Mouse (Mus musculus) limb, embryonic 13.5 days (tissue): Measurements from ENCODE around the gene Zfp184. TPM values are rescaled to one million over a fixed set of nuclear protein-coding genes. Genes with fewer than 3 reads are reported as not detected.

Source experiments
- ATAC-seq: fragments of 200-750 bp; cut with Nextera tagmentation; 2 replicates; pipeline ENCODE4 v1.8.0; 2017; ENCODE audit warnings: low read depth, moderate number of reproducible peaks, moderate TSS enrichment; ENCODE audit not compliant: low FRiP score
- H3K27ac ChIP-seq: fragments of 300-500 bp; sonication (generic); 2 replicates; pipeline ENCODE4 v1.5.1; 2015; ENCODE audit warnings: inconsistent platforms, mild to moderate bottlenecking, moderate library complexity
- H3K27me3 ChIP-seq: fragments of 300-500 bp; sonication (generic); 2 replicates; pipeline ENCODE4 v1.6.1; 2015; ENCODE audit warnings: mild to moderate bottlenecking, inconsistent platforms
- H3K36me3 ChIP-seq: fragments of 300-500 bp; sonication (generic); 2 replicates; pipeline ENCODE4 v1.6.1; 2015; ENCODE audit warnings: inconsistent platforms, mild to moderate bottlenecking, moderate library complexity
- H3K4me1 ChIP-seq: fragments of 300-500 bp; sonication (generic); 2 replicates; pipeline ENCODE4 v1.6.1; 2015; ENCODE audit warnings: inconsistent platforms
- H3K4me2 ChIP-seq: fragments of 300-500 bp; sonication (generic); replicated peaks from 2 replicates; pipeline ENCODE4 v1.6.1; 2015; ENCODE audit warnings: inconsistent platforms, mild to moderate bottlenecking, moderate library complexity
- H3K4me3 ChIP-seq: fragments of 300-500 bp; sonication (generic); 2 replicates; pipeline ENCODE4 v1.5.1; 2015; ENCODE audit warnings: moderate library complexity, mild to moderate bottlenecking, inconsistent platforms
- H3K9ac ChIP-seq: fragments of 300-500 bp; sonication (generic); 2 replicates; pipeline ENCODE4 v1.6.1; 2015; ENCODE audit warnings: mild to moderate bottlenecking, inconsistent platforms
- H3K9me3 ChIP-seq: fragments of 300-500 bp; sonication (generic); 2 replicates; pipeline ENCODE4 v1.6.1; 2016; ENCODE audit warnings: inconsistent platforms
- WGBS: fragments of 180-500 bp; shearing (Covaris S2); methylation state at CpG from one replicate; pipeline ENCODE4 v1.1.7; 2015; 5-methylcytosine and 5-hydroxymethylcytosine counted together
- polyA plus RNA-seq: library from polyadenylated mRNA; unstranded; fragments of >200 nt; fragmentation: Nextera tagmentation; extraction: Ambion mirVana; gene quantifications from 2 replicates; pipeline ENCODE4 v1.2.1, GENCODE M21; 2015

Zfp184 gene
- polyA plus RNA-seq, 1 experiment from 2014 or later, result 20.2 TPM

DNA sequence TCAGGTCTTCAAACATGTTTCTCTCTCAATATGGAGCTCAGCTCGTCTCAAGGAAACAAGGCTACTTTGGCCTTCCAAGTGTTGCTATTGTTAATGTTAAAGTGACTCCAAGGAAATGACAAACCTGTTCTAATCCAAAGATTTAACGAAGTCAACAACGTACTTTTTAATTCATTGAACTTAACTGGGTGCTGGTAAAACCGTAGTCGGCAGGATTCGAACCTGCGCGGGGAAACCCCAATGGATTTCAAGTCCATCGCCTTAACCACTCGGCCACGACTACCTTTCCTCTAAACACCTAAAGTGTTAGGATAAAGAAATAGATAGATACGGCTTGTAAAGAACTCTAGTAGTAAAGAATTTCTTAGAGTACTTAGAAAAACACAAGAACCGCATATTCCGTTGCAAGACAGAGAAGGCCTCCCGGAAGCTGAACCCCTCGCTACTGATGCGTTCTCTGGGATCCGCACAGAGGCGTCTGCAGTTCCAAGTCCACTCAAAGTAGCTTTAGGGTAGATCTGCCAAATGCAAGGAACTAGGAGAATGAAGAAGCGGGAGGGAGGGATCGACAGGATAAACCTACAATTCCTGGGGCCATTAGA, 20.1 kb upstream of the Zfp184 start:
- no peak for ATAC-seq

DNA sequence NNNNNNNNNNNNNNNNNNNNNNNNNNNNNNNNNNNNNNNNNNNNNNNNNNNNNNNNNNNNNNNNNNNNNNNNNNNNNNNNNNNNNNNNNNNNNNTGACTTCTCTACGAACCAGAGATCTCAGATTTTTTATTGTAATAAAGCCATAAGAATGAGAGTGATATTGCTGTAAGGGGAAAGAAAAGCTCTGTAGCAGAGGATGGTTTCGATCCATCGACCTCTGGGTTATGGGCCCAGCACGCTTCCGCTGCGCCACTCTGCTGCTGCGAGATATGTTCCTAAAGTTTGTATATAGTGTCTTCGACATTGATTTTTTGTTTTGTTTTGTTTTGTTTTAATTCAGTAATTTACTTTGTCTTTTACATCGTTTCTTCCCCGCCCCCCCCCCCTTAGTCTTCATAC, 13.9 kb upstream of the Zfp184 start:
- Histone ChIP-seq H3K27ac (no peak overlapping the region), H3K4me2 (no peak overlapping the region), H3K4me3 (no peak overlapping the region), H3K27me3 (no peaks in the 10 kb centered on the region), H3K36me3 (no peaks in the 10 kb centered on the region), H3K9ac (no peak overlapping the region), H3K9me3 (no peaks in the 10 kb centered on the region), H3K4me1 (peaks cover 8% of the 10 kb centered on the region; the same call in 1 of the 2 replicates)
- no peak for ATAC-seq
- 15% methylated on average over 10 of the region's 10 CpGs for WGBS

More for the DNA sequence above, 20.1 kb upstream of the Zfp184 start:
- Histone ChIP-seq H3K27ac (no peak overlapping the region), H3K36me3 (no peaks in the 10 kb centered on the region), H3K4me1 (no peaks in the 10 kb centered on the region), H3K9ac (no peak overlapping the region), H3K9me3 (no peaks in the 10 kb centered on the region), H3K4me2 (peak overlapping the region; percentile 45), H3K27me3 (peaks cover 8% of the 10 kb centered on the region; the same call in 1 of the 2 replicates), H3K4me3 (peak overlapping the region; percentile 20; the same call in 1 of the 2 replicates)
- 7% methylated on average over 21 of the region's 21 CpGs for WGBS

DNA sequence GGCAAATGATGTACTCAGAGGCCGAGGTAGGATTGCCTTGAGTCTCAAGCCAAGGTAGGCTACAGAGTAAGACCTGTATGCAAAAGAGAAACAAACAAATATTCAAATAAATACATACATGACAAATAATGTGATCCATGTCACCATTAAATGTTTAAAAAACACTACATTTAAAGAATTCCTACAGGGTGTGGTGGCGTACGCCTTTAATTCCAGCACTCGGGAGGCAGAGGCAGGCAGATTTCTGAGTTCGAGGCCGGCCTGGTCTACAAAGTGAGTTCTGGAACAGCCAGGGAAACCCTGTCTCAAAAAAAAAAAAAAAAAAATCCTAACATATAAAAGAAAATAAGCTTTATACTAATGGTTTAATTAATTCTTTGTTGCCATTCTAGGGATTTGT, 13.2 kb upstream of the Zfp184 start:
- no peaks in the 10 kb centered on the region for H3K9me3 ChIP-seq
- no peak for ATAC-seq
- no peaks in the 10 kb centered on the region for H3K27me3 ChIP-seq
- H3K36me3 ChIP-seq, result no peaks in the 10 kb centered on the region
- no peak overlapping the region for H3K27ac ChIP-seq
- WGBS, result 62% methylated on average over 6 of the region's 6 CpGs
- H3K4me3 ChIP-seq, result no peak overlapping the region
- peaks cover 8% of the 10 kb centered on the region; the same call in 1 of the 2 replicates for H3K4me1 ChIP-seq
- H3K9ac ChIP-seq, result no peak overlapping the region
- H3K4me2 ChIP-seq, result no peak overlapping the region; the same call in 1 of the 2 replicates

DNA sequence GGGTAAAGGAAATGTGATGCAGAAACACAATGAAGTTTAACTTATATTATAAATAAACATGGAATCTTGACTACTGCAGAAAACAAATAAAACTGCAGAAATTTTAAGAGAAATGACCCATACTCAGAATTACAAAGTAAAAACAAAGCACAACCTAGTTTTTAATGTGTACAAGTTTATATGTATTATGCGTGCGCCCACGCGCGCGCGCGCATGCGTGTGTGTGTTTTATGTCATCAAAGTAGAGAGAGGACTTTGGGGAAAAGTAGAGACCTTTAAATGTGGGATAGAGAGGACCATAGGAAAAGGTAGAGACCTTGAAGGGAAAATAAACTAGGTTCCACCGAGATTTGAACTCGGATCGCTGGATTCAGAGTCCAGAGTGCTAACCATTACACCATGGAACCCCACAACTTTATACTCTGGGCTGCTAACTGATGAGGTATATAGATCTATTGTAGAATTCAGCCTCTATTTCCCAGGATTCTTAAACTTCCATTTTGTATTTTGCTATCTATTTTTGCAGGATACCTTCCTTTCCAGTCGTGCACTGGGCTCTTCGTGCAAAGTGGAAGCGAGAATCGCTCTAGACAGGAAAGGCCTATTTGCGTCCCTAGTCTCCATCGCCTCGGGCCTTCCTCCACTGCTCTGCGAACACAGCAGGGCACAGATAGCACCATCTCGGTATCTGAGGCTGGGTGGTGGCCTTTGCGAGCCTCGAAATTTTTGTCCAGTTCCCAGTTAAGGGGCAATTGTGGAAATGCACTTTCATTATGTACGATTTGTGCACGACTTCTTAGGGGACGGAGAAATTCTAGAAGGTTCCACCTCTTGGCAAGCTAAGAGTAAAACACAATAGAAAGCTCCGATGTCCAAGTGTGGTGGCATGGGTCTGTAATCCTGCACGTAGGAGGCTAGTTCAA, 11.0 kb upstream of the Zfp184 start:
- no peak for ATAC-seq
- Histone ChIP-seq H3K9ac (no peak overlapping the region), H3K27me3 (no peaks in the 10 kb centered on the region), H3K4me3 (peak overlapping the region; percentile 17), H3K4me2 (peak overlapping the region; percentile 42), H3K27ac (no peak overlapping the region), H3K4me1 (peaks cover 8% of the 10 kb centered on the region; the same call in 1 of the 2 replicates), H3K9me3 (no peaks in the 10 kb centered on the region), H3K36me3 (no peaks in the 10 kb centered on the region)
- WGBS, result 12% methylated on average over 28 of the region's 28 CpGs

DNA sequence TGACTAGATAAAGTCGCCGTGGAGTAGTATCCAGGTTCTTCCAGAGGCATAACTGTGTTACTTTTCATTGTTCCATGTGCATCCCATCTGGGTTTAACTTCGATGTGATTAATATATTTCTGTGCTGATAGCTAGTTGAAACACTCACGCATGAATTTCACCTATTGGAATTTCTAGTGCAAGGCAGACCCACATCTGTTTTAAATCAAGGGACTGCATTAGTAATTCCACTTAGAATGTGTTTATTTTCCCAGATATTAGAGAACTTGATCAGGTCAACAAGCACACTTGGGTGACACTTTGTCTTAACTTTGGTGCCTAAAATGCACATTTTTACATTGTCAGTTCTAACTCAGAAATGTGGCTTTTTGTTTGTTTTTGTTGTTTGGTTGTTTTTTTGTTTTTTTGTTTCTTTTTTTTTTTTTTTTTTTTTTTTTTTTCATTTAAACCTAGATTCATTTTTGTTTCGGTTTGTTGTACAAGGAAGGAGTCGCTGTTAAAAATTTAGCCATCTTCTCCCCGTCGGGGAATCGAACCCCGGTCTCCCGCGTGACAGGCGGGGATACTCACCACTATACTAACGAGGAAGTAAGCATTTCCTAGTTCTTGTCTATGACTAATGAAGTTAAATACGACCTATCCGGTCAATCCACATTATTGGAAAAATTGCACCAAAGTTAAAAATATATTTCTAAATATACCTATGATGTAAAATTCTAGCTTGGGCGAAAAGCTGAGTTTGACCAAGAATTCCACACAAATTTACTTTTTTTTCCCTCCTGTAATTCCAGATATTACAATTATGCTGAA, 9.7 kb upstream of the Zfp184 start:
- H3K27me3 ChIP-seq, result no peaks in the 10 kb centered on the region
- no peak overlapping the region for H3K9ac ChIP-seq
- H3K4me2 ChIP-seq, result peak overlapping the region; percentile 16; the same call in 1 of the 2 replicates
- H3K9me3 ChIP-seq, result no peaks in the 10 kb centered on the region
- peaks cover 8% of the 10 kb centered on the region; the same call in 1 of the 2 replicates for H3K4me1 ChIP-seq
- 8% methylated on average over 17 of the region's 17 CpGs for WGBS
- no peak for ATAC-seq
- H3K36me3 ChIP-seq, result no peaks in the 10 kb centered on the region
- no peak overlapping the region for H3K27ac ChIP-seq
- H3K4me3 ChIP-seq, result no peak overlapping the region

DNA sequence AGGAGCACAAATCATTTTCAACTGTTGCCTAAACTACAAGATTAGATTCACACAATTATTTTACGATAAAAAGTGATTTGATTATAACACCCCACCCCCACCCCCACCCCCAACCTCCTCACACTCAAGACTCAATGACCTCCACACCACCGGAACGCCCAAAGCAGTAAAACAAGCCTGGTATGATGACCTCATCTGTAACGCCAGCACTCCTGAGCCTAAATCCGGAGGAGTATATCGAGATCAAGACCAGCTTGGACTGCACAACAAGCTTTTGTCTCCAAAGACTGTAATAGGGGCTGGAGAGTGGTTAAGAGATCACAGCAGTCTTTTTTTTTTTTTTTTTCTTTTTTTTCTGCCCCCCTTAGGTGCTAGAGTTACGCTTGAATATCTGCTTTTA, 9.1 kb upstream of the Zfp184 start:
- H3K4me1 ChIP-seq, result peaks cover 8% of the 10 kb centered on the region; the same call in 1 of the 2 replicates
- ATAC-seq, result no peak
- no peaks in the 10 kb centered on the region for H3K9me3 ChIP-seq
- WGBS, result 4% methylated on average over 7 of the region's 7 CpGs
- no peaks in the 10 kb centered on the region for H3K27me3 ChIP-seq
- H3K36me3 ChIP-seq, result no peaks in the 10 kb centered on the region
- H3K4me2 ChIP-seq, result peak overlapping the region; percentile 44
- H3K27ac ChIP-seq, result no peak overlapping the region
- peak overlapping the region; percentile 15; the same call in 1 of the 2 replicates for H3K4me3 ChIP-seq
- no peak overlapping the region for H3K9ac ChIP-seq

DNA sequence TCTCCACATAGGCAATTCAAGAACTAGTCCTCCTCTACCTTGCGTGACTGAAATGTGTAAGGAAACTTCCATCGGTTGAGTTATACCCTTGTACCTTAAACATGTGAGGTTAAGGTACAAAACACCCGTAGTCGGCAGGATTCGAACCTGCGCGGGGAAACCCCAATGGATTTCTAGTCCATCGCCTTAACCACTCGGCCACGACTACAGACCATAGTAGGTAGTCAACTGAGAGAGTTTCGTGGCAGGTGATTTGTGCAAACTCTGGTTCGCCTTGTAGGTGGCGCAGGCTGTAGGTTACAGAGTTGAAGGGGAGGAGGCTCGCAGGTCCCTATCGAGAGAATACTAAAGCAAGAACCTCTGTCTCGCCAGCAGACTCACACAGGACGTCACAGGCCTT, 7.9 kb upstream of the Zfp184 start:
- Histone ChIP-seq H3K36me3 (no peaks in the 10 kb centered on the region), H3K4me2 (peak overlapping the region; percentile 49), H3K4me3 (peak overlapping the region; percentile 28), H3K9me3 (no peaks in the 10 kb centered on the region), H3K9ac (no peak overlapping the region), H3K27ac (no peak overlapping the region), H3K4me1 (peaks cover 8% of the 10 kb centered on the region; the same call in 1 of the 2 replicates), H3K27me3 (no peaks in the 10 kb centered on the region)
- 5% methylated on average over 17 of the region's 17 CpGs for WGBS
- ATAC-seq, result no peak

DNA sequence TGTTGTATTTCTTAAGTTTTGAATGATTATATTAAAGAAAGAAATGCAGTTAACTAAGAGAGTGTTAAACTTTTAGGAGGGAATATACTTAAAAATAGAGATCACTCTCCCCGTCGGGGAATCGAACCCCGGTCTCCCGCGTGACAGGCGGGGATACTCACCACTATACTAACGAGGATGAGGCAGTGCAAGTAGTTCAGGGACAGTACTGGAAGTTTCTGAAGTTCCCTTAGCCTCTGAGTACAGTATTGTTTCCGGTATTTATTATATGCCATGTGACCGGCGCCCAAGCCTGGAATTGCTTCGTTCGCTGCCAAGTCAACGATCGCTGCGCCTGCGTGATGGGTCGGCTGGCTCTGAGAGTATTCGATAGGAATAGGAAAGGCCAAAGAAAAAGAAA, 4.7 kb upstream of the Zfp184 start:
- H3K9ac ChIP-seq, result peak overlapping the region; percentile 63
- no peaks in the 10 kb centered on the region for H3K27me3 ChIP-seq
- no peaks in the 10 kb centered on the region for H3K9me3 ChIP-seq
- peak overlapping the region; percentile 68 for H3K4me2 ChIP-seq
- no peaks in the 10 kb centered on the region for H3K36me3 ChIP-seq
- no peak overlapping the region for H3K27ac ChIP-seq
- H3K4me3 ChIP-seq, result peak overlapping the region; percentile 53
- WGBS, result 0% methylated on average over 19 of the region's 19 CpGs
- H3K4me1 ChIP-seq, result no peaks in the 10 kb centered on the region
- peak; percentile 73 for ATAC-seq

DNA sequence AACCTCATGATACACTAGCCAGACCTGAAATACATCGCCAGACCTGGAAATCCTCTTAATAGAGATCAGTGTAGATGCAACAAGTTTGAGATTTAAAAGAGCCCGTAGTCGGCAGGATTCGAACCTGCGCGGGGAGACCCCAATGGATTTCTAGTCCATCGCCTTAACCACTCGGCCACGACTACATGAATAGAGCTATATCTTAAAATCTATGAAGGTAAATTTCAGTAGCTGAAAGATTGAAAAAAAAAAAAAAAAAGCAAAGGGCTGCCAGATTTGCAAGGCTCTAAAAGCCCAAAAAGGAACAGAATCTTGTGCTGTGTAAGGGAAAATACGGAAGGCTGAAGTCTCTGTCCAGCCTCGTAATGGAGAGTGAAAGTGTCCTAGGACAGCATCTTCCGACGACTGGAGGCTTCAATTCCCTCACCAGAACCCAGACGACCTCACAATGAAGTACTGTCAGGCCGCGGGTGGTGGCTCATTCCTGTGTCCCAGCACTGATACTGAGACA, 4.0 kb upstream of the Zfp184 start:
- WGBS, result under 1% methylated on average over 16 of the region's 16 CpGs
- Histone ChIP-seq H3K4me1 (peaks cover under 1% of the 10 kb centered on the region; the same call in 1 of the 2 replicates), H3K4me3 (peak overlapping the region; percentile 53), H3K27me3 (no peaks in the 10 kb centered on the region), H3K9me3 (no peaks in the 10 kb centered on the region), H3K27ac (peak overlapping the region; percentile 22; the same call in 1 of the 2 replicates), H3K9ac (peak overlapping the region; percentile 63), H3K4me2 (peak overlapping the region; percentile 68), H3K36me3 (no peaks in the 10 kb centered on the region)
- ATAC-seq, result peak; percentile 46

DNA sequence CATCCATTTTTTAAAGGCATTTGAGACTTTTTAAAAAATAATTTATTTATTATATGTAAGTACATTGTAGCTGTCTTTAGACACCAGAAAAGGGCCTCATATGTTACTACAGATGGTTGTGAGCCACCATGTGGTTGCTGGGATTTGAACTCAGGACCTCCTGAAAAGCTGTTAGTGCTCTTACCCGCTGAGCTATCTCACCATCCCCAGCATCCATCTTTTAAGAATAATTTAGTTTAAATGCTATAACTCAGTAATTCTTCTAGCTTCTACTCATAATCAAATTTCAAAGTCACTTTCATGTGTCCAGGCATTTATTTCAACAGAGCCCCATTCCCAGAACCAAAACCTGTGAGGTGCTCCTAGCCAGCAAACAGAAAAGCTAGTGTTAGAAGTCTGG, 1.2 kb upstream of the Zfp184 start:
- Histone ChIP-seq H3K9ac (no peak overlapping the region), H3K4me2 (no peak overlapping the region), H3K4me3 (no peak overlapping the region), H3K4me1 (peaks cover 14% of the 10 kb centered on the region), H3K27me3 (no peaks in the 10 kb centered on the region), H3K36me3 (peaks cover 5% of the 10 kb centered on the region), H3K27ac (no peak overlapping the region), H3K9me3 (no peaks in the 10 kb centered on the region)
- no peak for ATAC-seq
- WGBS, result 79% methylated on average over 1 of the region's 1 CpGs

DNA sequence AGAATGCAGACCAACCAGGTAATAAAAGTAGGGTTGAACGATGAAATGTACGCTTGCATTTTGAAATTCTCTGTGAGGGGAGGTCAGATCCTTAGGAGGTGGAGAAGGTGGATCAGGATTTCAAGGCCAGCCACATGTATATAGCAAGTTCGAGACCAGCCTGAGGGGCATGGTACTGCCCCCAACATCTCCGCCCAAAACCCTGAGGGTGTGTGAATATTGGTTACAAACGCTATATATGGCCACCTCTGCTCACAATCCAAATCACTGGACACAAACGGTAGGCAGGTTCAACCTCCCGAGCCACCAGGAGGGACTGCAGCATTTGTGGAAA, 335 bp upstream of the Zfp184 start:
- peaks cover 14% of the 10 kb centered on the region for H3K4me1 ChIP-seq
- H3K9me3 ChIP-seq, result no peaks in the 10 kb centered on the region
- WGBS, result under 1% methylated on average over 7 of the region's 7 CpGs
- peak overlapping the region; percentile 87 for H3K9ac ChIP-seq
- peaks cover 13% of the 10 kb centered on the region for H3K36me3 ChIP-seq
- H3K27me3 ChIP-seq, result no peaks in the 10 kb centered on the region
- H3K27ac ChIP-seq, result no peak overlapping the region; the same call in 1 of the 2 replicates
- no peak; the same call in 1 of the 2 replicates for ATAC-seq
- peak overlapping the region; percentile 76 for H3K4me3 ChIP-seq
- H3K4me2 ChIP-seq, result peak overlapping the region; percentile 70
